Mouse (Mus musculus) bone marrow macrophage, adult 2 months (primary cell): ENCODE measurements around the gene Ccdc9b.

ENCODE experiments used
- CTCF ChIP-seq: IDR thresholded peaks from 2 replicates; pipeline ENCODE4 v1.5.1; 2012; ENCODE audit warnings: low read depth, mild to moderate bottlenecking, low read length, moderate library complexity
- POLR2A ChIP-seq: IDR thresholded peaks from 2 replicates; pipeline ENCODE4 v1.6.1; 2012; ENCODE audit warnings: mild to moderate bottlenecking, low read depth, low read length, borderline replicate concordance

DNA sequence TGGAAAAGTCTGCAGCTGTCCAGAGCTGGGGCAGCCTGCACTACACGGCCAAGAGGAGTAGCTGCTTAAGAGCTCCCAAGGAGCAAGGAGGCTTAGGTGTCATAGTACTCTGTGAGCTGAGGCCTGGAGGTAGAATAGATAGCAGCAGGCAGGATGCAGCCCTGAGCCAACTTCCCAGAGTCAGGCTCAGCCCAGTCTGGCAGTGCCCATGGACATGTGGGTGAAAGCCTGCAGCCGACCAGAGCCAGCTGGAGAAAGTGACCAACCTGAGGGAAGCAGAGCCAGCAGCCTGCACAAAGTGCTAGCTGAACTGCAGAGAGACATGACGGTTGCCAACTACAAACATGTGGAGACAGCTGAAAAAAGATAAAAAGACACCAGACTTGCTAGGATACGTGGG, 44.4 kb upstream of the Ccdc9b start:
- TF ChIP-seq CTCF, result no peak
- no peak for TF ChIP-seq POLR2A
